Mouse (Mus musculus): Measurements from ENCODE around the gene Pgap3. TPM values are rescaled to one million over a fixed set of nuclear protein-coding genes. Genes with fewer than 3 reads are reported as not detected.

The Pgap3 gene
- polyA plus RNA-seq, 1 experiment from 2014 or later: 2.9 TPM

DNA sequence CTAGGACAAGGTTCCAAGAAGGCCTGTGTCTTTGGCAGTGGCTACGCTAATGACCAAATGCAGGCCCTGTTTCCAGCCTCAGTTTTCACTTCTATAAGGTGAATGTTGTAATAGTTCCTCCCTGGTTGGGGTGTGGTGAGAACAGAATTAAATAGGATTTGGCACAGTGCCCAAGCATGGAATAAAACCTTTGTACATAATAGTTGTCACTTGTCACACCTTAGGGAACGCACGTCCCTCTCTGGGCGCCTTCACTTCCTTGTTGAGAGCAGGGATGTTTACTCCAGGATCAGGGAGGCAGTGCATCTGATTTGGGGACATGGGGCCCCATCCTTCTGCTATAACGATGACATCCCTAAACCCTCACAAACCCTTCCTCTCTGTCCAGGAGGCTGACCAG, 28.1 kb upstream of the Pgap3 start:
- WGBS (ENCODE audit: missing documents): 81% methylated on average over 2 of the region's 5 CpGs

DNA sequence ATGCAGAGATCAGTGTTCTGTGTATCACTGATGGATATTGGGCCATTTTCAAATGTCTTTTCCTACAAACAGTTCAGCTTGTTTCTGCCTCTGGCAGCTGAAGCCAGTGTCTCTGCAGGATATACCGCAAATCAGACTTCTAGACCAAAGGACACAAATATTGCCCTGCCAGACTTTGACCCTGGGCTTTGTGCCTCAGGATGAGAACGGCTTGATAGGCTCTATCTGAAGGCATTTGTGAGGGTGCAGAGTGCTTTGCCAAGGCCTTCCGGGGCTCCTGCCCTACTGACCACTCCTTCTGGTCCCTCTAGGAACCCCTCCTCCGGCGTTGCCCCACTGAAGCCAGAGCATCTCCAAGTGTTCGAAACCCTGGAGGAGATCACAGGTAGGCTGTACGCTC, 26.3 kb upstream of the Pgap3 start:
- H3K27ac ChIP-seq: no peak overlapping the region
- no peak overlapping the region for H3K4me3 ChIP-seq (ENCODE audit: inconsistent target)
- H3K36me3 ChIP-seq (ENCODE audit: inconsistent target): no peaks in the 10 kb centered on the region
- WGBS (ENCODE audit: missing documents): 91% methylated on average over 7 of the region's 7 CpGs
- no peaks in the 10 kb centered on the region for H3K79me2 ChIP-seq (ENCODE audit: inconsistent target)

More for the DNA sequence above, 28.1 kb upstream of the Pgap3 start:
- Histone ChIP-seq H3K4me3 (ENCODE audit: inconsistent target) (no peak overlapping the region), H3K79me2 (ENCODE audit: inconsistent target) (no peaks in the 10 kb centered on the region), H3K36me3 (ENCODE audit: inconsistent target) (no peaks in the 10 kb centered on the region), H3K27ac (no peak overlapping the region)

DNA sequence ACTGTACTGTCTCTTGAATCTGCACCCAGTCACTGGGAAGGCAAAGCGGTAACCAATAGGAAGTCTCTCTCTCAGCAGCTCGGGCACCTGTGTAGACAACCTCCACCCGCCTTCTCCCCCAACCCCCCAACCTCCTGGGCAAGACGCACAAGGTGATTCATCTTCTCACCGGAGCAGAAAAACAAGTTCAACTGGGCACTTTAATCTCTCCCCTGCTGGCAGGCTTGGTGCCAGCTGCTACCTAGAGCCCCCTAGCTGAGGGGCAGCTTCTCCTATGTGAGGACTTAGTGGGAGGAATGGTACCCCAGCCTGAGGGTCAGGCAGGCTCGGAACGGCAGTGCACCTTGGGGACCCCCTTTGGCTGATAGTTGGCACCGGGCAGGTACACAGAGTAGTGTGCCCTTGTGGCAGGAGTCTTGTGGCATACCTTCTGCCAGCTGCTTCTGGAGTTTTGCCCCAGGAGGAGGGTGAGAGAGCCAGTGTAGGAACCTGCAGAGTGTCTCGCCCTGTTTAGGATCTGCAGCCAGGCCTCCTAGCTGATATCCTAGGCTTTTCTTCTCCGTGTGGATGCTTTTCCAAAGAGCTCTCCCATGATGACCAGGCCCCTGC, 18.8 kb upstream of the Pgap3 start:
- Histone ChIP-seq H3K4me3 (ENCODE audit: inconsistent target) (no peak overlapping the region), H3K36me3 (ENCODE audit: inconsistent target) (no peaks in the 10 kb centered on the region), H3K27ac (no peak overlapping the region), H3K79me2 (ENCODE audit: inconsistent target) (no peaks in the 10 kb centered on the region)
- WGBS (ENCODE audit: missing documents): 83% methylated on average over 10 of the region's 10 CpGs

DNA sequence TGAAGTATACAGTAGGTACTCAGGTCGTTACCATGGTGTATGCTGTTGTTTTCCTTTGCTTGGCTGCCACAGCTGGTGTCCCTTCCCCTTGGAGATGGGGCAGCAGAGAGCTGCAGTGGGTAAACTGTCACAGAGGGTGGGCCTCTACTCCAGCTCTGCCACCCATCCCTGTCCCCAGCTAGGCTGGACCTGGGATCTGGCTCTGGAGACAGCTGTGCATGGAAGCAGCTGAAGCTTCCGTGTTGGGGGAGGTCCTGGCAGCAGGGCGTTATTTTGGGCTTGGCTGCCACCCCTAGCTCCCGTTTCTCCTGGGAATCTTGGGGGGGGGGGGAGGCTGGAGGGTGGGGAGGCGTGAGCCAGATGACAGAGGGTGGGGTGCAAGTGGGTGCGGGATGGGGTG, 18.0 kb upstream of the Pgap3 start:
- Histone ChIP-seq H3K36me3 (ENCODE audit: inconsistent target) (no peaks in the 10 kb centered on the region), H3K4me3 (ENCODE audit: inconsistent target) (no peak overlapping the region), H3K27ac (no peak overlapping the region), H3K79me2 (ENCODE audit: inconsistent target) (no peaks in the 10 kb centered on the region)
- WGBS (ENCODE audit: missing documents): 65% methylated on average over 4 of the region's 6 CpGs

DNA sequence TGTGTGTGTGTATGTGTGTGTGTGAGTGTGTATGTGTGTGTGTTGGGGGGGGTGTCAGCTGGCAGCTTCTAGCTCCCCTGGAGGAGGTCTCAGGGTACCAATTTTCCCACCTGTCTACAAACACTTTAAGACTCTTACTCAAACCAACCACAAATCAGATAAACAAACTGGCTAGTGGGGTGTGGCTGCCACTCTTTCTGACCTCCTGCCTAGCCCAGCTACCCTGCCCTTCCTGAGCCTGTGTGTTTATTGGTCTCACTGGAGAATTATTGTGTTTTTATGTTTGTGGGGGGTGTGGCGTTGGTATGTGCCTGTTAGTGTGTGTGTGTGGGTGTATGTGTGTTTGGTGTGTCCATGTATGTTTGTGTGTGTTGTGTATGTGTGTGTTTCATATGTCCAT, 16.8 kb upstream of the Pgap3 start:
- Histone ChIP-seq H3K27ac (no peak overlapping the region), H3K4me3 (ENCODE audit: inconsistent target) (no peak overlapping the region), H3K79me2 (ENCODE audit: inconsistent target) (no peaks in the 10 kb centered on the region), H3K36me3 (ENCODE audit: inconsistent target) (no peaks in the 10 kb centered on the region)
- WGBS (ENCODE audit: missing documents): 40% methylated on average over 1 of the region's 1 CpGs

DNA sequence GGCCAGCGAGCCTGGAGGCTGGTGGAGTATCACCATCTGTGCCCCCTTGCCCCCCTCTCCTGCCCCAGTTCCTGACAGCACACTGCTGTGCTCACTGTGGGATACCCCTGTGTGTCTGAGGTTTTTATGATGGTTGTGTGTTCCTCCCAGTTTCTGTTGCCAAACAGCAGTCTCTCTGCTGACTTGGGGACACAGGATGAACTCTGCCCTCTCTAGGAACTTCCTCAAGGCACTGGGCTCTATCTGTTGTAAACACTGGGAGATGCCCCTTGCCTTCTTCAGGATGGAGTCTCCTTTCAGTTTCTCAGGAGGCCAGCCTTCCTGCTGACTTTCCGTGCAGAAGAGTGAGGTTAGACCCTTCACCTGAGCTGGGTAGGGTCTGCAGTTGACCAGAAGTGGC, 13.9 kb upstream of the Pgap3 start:
- Histone ChIP-seq H3K36me3 (ENCODE audit: inconsistent target) (no peaks in the 10 kb centered on the region), H3K4me3 (ENCODE audit: inconsistent target) (no peak overlapping the region), H3K79me2 (ENCODE audit: inconsistent target) (no peaks in the 10 kb centered on the region), H3K27ac (no peak overlapping the region)
- 37% methylated on average over 2 of the region's 2 CpGs for WGBS (ENCODE audit: missing documents)

DNA sequence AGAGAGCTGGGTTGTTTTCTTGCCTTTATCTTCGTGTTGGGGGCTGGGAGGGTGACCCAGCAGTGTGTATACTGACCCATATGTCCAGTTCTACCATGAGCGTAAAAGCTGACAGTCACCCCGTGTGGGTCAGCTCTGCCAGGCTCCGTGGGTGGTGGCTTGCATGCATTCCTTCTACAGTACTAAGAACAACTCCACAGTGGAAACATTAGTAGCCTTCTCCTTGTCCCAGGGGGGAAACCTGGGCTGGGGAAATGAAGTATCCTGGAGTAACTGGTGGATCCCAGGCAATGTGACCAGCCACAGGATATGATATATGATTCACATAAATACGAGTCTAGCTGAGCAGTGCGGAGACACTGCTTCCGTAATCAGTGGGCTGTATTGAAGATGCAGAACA, 13.4 kb upstream of the Pgap3 start:
- Histone ChIP-seq H3K79me2 (ENCODE audit: inconsistent target) (no peaks in the 10 kb centered on the region), H3K36me3 (ENCODE audit: inconsistent target) (no peaks in the 10 kb centered on the region), H3K27ac (no peak overlapping the region), H3K4me3 (ENCODE audit: inconsistent target) (no peak overlapping the region)
- 28% methylated on average over 7 of the region's 7 CpGs for WGBS (ENCODE audit: missing documents)

DNA sequence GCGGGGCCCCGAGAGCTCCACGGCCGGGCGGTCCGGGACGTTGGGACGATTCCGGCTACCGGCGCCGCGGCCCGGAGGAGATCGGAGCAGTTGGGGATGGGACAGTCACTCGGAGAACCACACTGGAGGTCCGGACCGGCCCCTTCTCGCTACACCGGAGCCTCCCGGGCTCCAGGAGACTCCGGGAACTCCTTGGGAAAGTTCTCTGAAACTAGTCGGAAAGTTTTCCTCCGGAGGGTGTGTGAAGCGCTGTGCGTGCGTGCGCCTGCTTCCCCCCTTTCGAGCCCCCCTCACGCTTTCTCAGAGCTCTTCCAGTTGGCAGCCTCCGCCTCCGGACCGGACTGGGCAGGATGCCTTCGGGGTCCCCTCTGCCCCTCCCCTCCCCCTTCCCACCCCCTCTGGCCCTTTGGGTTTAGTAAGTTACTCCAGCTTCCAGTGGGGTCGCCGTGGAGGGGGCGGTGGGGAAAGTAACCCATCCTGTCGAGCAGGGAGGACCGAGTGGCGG, 12.6 kb upstream of the Pgap3 start:
- H3K27ac ChIP-seq: no peak overlapping the region

DNA sequence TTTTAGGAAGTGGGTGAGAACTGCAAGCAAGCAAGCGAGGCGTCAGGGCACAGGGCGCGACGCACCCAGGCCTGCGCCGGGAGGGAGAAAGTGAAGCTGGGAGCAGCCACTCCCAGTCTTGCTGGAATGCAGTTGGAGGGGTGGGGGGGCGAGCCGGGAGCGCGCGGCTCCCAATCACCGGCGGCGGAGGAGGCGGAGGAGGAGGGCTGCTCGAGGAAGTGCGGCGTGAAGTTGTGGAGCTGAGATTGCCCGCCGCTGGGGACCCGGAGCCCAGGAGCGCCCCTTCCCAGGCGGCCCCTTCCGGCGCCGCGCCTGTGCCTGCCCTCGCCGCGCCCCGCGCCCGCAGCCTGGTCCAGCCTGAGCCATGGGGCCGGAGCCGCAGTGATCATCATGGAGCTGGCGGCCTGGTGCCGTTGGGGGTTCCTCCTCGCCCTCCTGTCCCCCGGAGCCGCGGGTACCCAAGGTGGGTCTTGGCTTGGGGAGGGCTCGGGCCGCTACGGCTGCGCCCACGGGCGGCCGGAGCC, 12.0 kb upstream of the Pgap3 start, which contains the start of gene Erbb2:
Erbb2 (plus strand) TSS at position 198 of the 524 bp plus-strand sequence.
- Histone ChIP-seq H3K4me3 (ENCODE audit: inconsistent target) (no peak within 1 kb of the TSS), H3K36me3 (ENCODE audit: inconsistent target) (no peaks in the 10 kb centered on the region), H3K79me2 (ENCODE audit: inconsistent target) (no peaks in the 10 kb centered on the region), H3K27ac (no peak within 1 kb of the TSS)
- 1% methylated on average over 49 of the region's 49 CpGs for WGBS (ENCODE audit: missing documents)

More for the DNA sequence above, 12.6 kb upstream of the Pgap3 start:
- Histone ChIP-seq H3K79me2 (ENCODE audit: inconsistent target) (no peaks in the 10 kb centered on the region), H3K36me3 (ENCODE audit: inconsistent target) (no peaks in the 10 kb centered on the region), H3K4me3 (ENCODE audit: inconsistent target) (no peak overlapping the region)
- WGBS (ENCODE audit: missing documents): 1% methylated on average over 40 of the region's 40 CpGs

DNA sequence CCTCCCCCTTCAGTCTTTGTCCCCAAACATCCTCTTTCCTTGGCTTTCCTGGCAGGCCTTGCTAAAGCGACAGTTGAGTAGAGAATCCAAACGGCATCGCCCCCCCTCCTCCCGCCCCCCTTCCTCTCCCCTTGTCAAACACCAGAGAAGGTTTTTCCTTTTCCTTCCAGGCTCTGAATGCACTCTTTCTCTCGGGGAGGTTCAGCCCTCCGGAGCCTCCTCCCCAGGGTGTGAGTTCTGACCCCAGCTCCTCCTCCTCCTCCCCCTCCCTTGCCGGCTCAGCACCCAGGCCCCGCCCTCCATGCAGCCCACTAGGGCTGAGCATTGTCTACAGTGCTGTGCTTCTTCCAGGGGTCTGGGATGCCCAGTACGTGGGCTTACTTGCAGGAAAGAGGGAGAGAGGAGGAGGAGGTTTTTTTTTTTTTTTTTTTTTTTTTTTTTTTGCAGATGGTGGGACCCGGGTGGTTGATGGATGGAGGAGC, 9.1 kb upstream of the Pgap3 start:
- Histone ChIP-seq H3K79me2 (ENCODE audit: inconsistent target) (no peaks in the 10 kb centered on the region), H3K27ac (no peak overlapping the region), H3K4me3 (ENCODE audit: inconsistent target) (no peak overlapping the region), H3K36me3 (ENCODE audit: inconsistent target) (no peaks in the 10 kb centered on the region)
- WGBS (ENCODE audit: missing documents): 11% methylated on average over 6 of the region's 10 CpGs

DNA sequence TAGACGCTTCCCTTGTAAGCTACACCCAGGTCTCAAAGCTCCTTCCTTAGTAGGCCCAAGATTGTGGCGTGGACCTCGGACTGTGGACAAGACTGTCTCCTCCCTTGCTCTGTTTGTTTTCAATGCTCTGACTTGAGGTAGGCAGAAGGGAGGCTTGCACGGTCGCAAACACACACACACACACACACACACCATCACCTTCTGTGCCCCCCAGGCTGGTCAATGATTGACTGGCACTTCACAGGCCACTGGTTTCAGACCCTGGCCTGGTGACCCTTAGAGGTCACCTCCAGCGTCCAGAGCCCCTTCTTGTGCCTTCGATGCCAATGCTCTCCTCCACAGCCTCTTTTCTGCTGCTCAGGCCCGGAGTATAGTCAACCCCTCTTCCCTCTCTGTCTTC, 8.6 kb upstream of the Pgap3 start:
- no peaks in the 10 kb centered on the region for H3K36me3 ChIP-seq (ENCODE audit: inconsistent target)
- no peak overlapping the region for H3K27ac ChIP-seq
- H3K4me3 ChIP-seq (ENCODE audit: inconsistent target): no peak overlapping the region
- no peaks in the 10 kb centered on the region for H3K79me2 ChIP-seq (ENCODE audit: inconsistent target)
- WGBS (ENCODE audit: missing documents): 84% methylated on average over 8 of the region's 8 CpGs

DNA sequence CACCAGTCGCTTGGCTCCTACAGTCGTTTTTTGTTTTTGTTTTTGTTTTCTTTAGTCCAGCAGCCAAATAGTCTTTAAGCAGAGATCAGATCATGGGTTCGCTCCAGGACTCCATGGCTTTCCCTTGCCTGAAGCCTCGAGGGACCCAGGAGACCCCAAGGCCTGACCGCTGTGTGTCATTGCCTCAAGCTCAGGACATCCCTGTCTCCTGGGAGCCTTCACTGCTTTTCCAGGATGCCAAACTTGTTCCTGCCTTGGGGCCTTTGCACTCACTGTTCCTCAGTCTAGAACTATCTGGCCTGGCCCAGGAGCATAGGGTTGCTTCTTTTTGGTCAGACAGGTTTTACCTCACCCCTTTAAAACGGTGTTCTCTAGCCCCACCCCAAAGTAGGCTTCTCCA, 6.3 kb upstream of the Pgap3 start:
- H3K79me2 ChIP-seq (ENCODE audit: inconsistent target): no peaks in the 10 kb centered on the region
- no peak overlapping the region for H3K4me3 ChIP-seq (ENCODE audit: inconsistent target)
- H3K36me3 ChIP-seq (ENCODE audit: inconsistent target): no peaks in the 10 kb centered on the region
- no peak overlapping the region for H3K27ac ChIP-seq
- 88% methylated on average over 6 of the region's 6 CpGs for WGBS (ENCODE audit: missing documents)

DNA sequence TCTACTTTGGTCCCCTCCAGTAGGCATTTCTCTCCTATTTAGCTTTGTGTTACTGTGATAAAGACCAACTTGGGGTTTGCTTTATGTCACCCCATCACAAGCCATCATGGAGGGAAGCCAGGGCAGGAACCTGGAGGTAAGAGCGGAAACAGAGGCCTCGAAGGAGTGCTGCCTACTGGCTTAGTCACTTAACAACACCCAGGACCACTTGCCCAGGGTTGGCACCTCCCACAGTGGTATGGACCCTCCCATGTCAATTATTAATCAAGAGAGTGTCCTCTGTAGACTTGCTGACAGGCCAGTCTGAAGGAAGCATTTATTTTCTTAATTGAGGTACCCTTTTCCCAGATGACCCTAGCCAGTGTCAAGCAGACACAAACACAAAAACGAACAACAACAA, 526 bp upstream of the Pgap3 start:
- Histone ChIP-seq H3K79me2 (ENCODE audit: inconsistent target) (no peaks in the 10 kb centered on the region), H3K4me3 (ENCODE audit: inconsistent target) (peak overlapping the region; percentile 51), H3K27ac (0 out of 2 replicates have a peak overlapping the region, but pooled peaks have one; percentile 33), H3K36me3 (ENCODE audit: inconsistent target) (no peaks in the 10 kb centered on the region)
- 63% methylated on average over 2 of the region's 3 CpGs for WGBS (ENCODE audit: missing documents)

DNA sequence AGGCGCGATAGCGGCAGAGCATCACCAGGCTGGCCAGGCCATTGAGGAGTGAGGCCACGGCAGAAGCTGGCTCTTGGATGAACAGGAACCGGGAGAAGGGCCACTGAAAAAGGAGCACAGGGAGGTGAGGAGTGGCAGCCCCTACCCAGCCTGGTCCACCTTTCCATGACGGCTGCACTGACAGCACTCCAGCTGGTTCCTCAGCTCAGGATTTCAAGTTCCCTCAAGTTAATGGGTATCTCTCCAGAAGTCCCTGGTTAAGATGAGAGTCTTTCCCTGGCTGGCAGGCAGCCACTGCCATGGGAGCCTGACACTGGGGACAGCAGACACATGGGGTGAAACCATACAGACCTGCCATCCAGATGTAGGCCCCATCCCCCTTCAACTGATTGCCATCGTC, 2.3 kb downstream of the Pgap3 start:
- no peak overlapping the region for H3K4me3 ChIP-seq (ENCODE audit: inconsistent target)
- over 99% methylated on average over 7 of the region's 7 CpGs for WGBS (ENCODE audit: missing documents)
- no peak overlapping the region for H3K27ac ChIP-seq
- H3K36me3 ChIP-seq (ENCODE audit: inconsistent target): no peaks in the 10 kb centered on the region
- no peaks in the 10 kb centered on the region for H3K79me2 ChIP-seq (ENCODE audit: inconsistent target)

DNA sequence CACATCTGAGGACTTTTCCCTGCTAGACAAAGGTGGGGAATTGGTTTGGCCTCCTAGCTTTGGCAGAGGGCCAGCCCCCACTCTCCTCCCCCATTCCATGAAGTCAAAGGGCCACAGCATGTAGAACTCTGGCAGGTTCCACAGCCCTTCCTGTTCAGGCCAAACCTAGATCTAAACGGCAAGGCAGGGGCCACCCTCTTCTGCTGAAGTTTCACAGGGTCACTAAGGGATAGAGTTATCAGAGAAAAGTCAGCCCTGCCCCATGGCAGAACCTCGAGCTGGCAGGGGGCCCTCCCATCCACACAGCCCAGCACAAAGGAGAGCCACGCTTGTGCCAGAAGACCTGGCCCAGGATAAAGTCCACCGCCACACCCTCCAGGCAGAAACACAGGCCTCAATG, 5.2 kb downstream of the Pgap3 start:
- Histone ChIP-seq H3K79me2 (ENCODE audit: inconsistent target) (no peaks in the 10 kb centered on the region), H3K27ac (no peak overlapping the region), H3K36me3 (ENCODE audit: inconsistent target) (no peaks in the 10 kb centered on the region), H3K4me3 (ENCODE audit: inconsistent target) (no peak overlapping the region)
- 54% methylated on average over 4 of the region's 4 CpGs for WGBS (ENCODE audit: missing documents)
